Mouse (Mus musculus): ENCODE data around the gene Scfd2. TPM values are rescaled to one million over a fixed set of nuclear protein-coding genes. Genes with fewer than 3 reads are reported as not detected.
A peak's percentile ranks its signal among the peaks of the same experiment; 100 is the strongest.

The Scfd2 gene
- polyA plus RNA-seq, 1 experiment from 2014 or later: 15.2 TPM

GRCm38 (mm10) chr5:74473117-74473516 is 58.4 kb downstream of the Scfd2 start:
- Histone ChIP-seq H3K27ac (replicated peaks) (no peak overlapping the region), H3K27me3 (ENCODE audit: control insufficient read depth, insufficient read depth, low read length) (no peaks in the 10 kb centered on the region), H3K9ac (ENCODE audit: low read length) (no peak overlapping the region), H3K4me1 (replicated peaks; ENCODE audit: control insufficient read depth, insufficient read depth) (no peaks in the 10 kb centered on the region), H3K9me3 (ENCODE audit: control insufficient read depth, low read length) (no peaks in the 10 kb centered on the region), H3K4me2 (replicated peaks; ENCODE audit: low read depth) (no peak overlapping the region), H3K4me3 (ENCODE audit: low read depth, low read length) (no peak overlapping the region), H3K36me3 (ENCODE audit: control insufficient read depth, insufficient read depth, low read length) (no peaks in the 10 kb centered on the region)
- DNase-seq (ENCODE audit: low spot score): no peak
- WGBS: 84% methylated on average over 11 of the region's 11 CpGs
- TF ChIP-seq CTCF (IDR thresholded peaks at IDR 0.05; ENCODE audit: low read depth): no peak
- TF ChIP-seq EP300 (optimal IDR thresholded peaks at IDR 0.05): no peak
- no peak for ATAC-seq (ENCODE audit: low FRiP score, low TSS enrichment)

- ATAC-seq (ENCODE audit: low FRiP score, low TSS enrichment): no peak
- Histone ChIP-seq H3K4me1 (replicated peaks; ENCODE audit: control insufficient read depth, insufficient read depth) (no peaks in the 10 kb centered on the region), H3K36me3 (ENCODE audit: control insufficient read depth, insufficient read depth, low read length) (no peaks in the 10 kb centered on the region), H3K4me3 (ENCODE audit: low read depth, low read length) (no peak overlapping the region), H3K27ac (replicated peaks) (no peak overlapping the region), H3K4me2 (replicated peaks; ENCODE audit: low read depth) (no peak overlapping the region), H3K9me3 (ENCODE audit: control insufficient read depth, low read length) (no peaks in the 10 kb centered on the region), H3K27me3 (ENCODE audit: control insufficient read depth, insufficient read depth, low read length) (no peaks in the 10 kb centered on the region), H3K9ac (ENCODE audit: low read length) (no peak overlapping the region)
- TF ChIP-seq CTCF (IDR thresholded peaks at IDR 0.05; ENCODE audit: low read depth): no peak
- TF ChIP-seq EP300 (optimal IDR thresholded peaks at IDR 0.05): no peak
- WGBS: 83% methylated on average over 3 of the region's 3 CpGs
- DNase-seq (ENCODE audit: low spot score): no peak
Measured at GRCm38 (mm10) chr5:74470819-74471218, 60.7 kb downstream of the Scfd2 start.

GRCm38 (mm10) chr5:74469620-74470019 is 61.9 kb downstream of the Scfd2 start:
- H3K4me3 ChIP-seq (ENCODE audit: low read depth, low read length): no peak overlapping the region
- no peak for TF ChIP-seq EP300 (optimal IDR thresholded peaks at IDR 0.05)
- TF ChIP-seq CTCF (IDR thresholded peaks at IDR 0.05; ENCODE audit: low read depth): no peak
- WGBS: 44% methylated on average over 1 of the region's 1 CpGs

GRCm38 (mm10) chr5:74467753-74468152 is 63.8 kb downstream of the Scfd2 start:
- TF ChIP-seq EP300 (optimal IDR thresholded peaks at IDR 0.05) (no peak), CTCF (IDR thresholded peaks at IDR 0.05; ENCODE audit: low read depth) (no peak)
- H3K36me3 ChIP-seq (ENCODE audit: control insufficient read depth, insufficient read depth, low read length): no peaks in the 10 kb centered on the region
- no peak overlapping the region for H3K4me3 ChIP-seq (ENCODE audit: low read depth, low read length)
- WGBS: 75% methylated on average over 3 of the region's 3 CpGs
- H3K27ac ChIP-seq (replicated peaks): no peak overlapping the region
- no peaks in the 10 kb centered on the region for H3K27me3 ChIP-seq (ENCODE audit: control insufficient read depth, insufficient read depth, low read length)
- DNase-seq (ENCODE audit: low spot score) (no peak), ATAC-seq (ENCODE audit: low FRiP score, low TSS enrichment) (no peak)
- no peaks in the 10 kb centered on the region for H3K4me1 ChIP-seq (replicated peaks; ENCODE audit: control insufficient read depth, insufficient read depth)
- H3K4me2 ChIP-seq (replicated peaks; ENCODE audit: low read depth): no peak overlapping the region
- no peaks in the 10 kb centered on the region for H3K9me3 ChIP-seq (ENCODE audit: control insufficient read depth, low read length)
- H3K9ac ChIP-seq (ENCODE audit: low read length): no peak overlapping the region

More at GRCm38 (mm10) chr5:74469620-74470019, 61.9 kb downstream of the Scfd2 start:
- Histone ChIP-seq H3K27ac (replicated peaks) (no peak overlapping the region), H3K9ac (ENCODE audit: low read length) (no peak overlapping the region), H3K9me3 (ENCODE audit: control insufficient read depth, low read length) (no peaks in the 10 kb centered on the region), H3K4me1 (replicated peaks; ENCODE audit: control insufficient read depth, insufficient read depth) (no peaks in the 10 kb centered on the region), H3K4me2 (replicated peaks; ENCODE audit: low read depth) (no peak overlapping the region), H3K27me3 (ENCODE audit: control insufficient read depth, insufficient read depth, low read length) (no peaks in the 10 kb centered on the region), H3K36me3 (ENCODE audit: control insufficient read depth, insufficient read depth, low read length) (no peaks in the 10 kb centered on the region)
- DNase-seq (ENCODE audit: low spot score) (no peak), ATAC-seq (ENCODE audit: low FRiP score, low TSS enrichment) (no peak)

- TF ChIP-seq EP300 (optimal IDR thresholded peaks at IDR 0.05) (no peak), CTCF (IDR thresholded peaks at IDR 0.05; ENCODE audit: low read depth) (no peak)
- H3K27ac ChIP-seq (replicated peaks): no peak overlapping the region
- no peak overlapping the region for H3K4me3 ChIP-seq (ENCODE audit: low read depth, low read length)
- no peak for ATAC-seq (ENCODE audit: low FRiP score, low TSS enrichment)
- H3K9ac ChIP-seq (ENCODE audit: low read length): no peak overlapping the region
- no peaks in the 10 kb centered on the region for H3K27me3 ChIP-seq (ENCODE audit: control insufficient read depth, insufficient read depth, low read length)
- H3K36me3 ChIP-seq (ENCODE audit: control insufficient read depth, insufficient read depth, low read length): no peaks in the 10 kb centered on the region
- 59% methylated on average over 2 of the region's 2 CpGs for WGBS
- H3K4me1 ChIP-seq (replicated peaks; ENCODE audit: control insufficient read depth, insufficient read depth): no peaks in the 10 kb centered on the region
- H3K4me2 ChIP-seq (replicated peaks; ENCODE audit: low read depth): no peak overlapping the region
- H3K9me3 ChIP-seq (ENCODE audit: control insufficient read depth, low read length): no peaks in the 10 kb centered on the region
- no peak for DNase-seq (ENCODE audit: low spot score)
Measured at GRCm38 (mm10) chr5:74456759-74457158, 74.8 kb downstream of the Scfd2 start.

- no peak overlapping the region for H3K4me2 ChIP-seq (replicated peaks; ENCODE audit: low read depth)
- H3K36me3 ChIP-seq (ENCODE audit: control insufficient read depth, insufficient read depth, low read length): no peaks in the 10 kb centered on the region
- H3K27ac ChIP-seq (replicated peaks): no peak overlapping the region
- no peak overlapping the region for H3K4me3 ChIP-seq (ENCODE audit: low read depth, low read length)
- H3K9ac ChIP-seq (ENCODE audit: low read length): no peak overlapping the region
- DNase-seq (ENCODE audit: low spot score): no peak
- H3K4me1 ChIP-seq (replicated peaks; ENCODE audit: control insufficient read depth, insufficient read depth): no peaks in the 10 kb centered on the region
- WGBS: 85% methylated on average over 6 of the region's 6 CpGs
- peak; percentile 55 for TF ChIP-seq CTCF (IDR thresholded peaks at IDR 0.05; ENCODE audit: low read depth)
- TF ChIP-seq EP300 (optimal IDR thresholded peaks at IDR 0.05): no peak
- no peak for ATAC-seq (ENCODE audit: low FRiP score, low TSS enrichment)
- no peaks in the 10 kb centered on the region for H3K9me3 ChIP-seq (ENCODE audit: control insufficient read depth, low read length)
- no peaks in the 10 kb centered on the region for H3K27me3 ChIP-seq (ENCODE audit: control insufficient read depth, insufficient read depth, low read length)
Measured at GRCm38 (mm10) chr5:74455510-74456269, 75.9 kb downstream of the Scfd2 start.

All from stomach, postnatal 0 days (tissue).